Mouse (Mus musculus) MEL (cell line): ENCODE measurements at regions not wholly inside any gene's neighbourhood (a gene's known extent, or its start where the extent isn't known, plus 50 kb on each side); places are given as distances from the start of the nearest gene placed in this dataset.

ENCODE experiments used
- DNase-seq: peaks from one replicate; pipeline ENCODE4 v3.0.0; 2011; ENCODE audit warnings: low read depth, low spot score
- H3K27ac ChIP-seq: 2 replicates; pipeline ENCODE4 v1.5.1; 2012; ENCODE audit warnings: low read depth, mild to moderate bottlenecking, control low read depth, low read length, moderate library complexity; ENCODE audit not compliant: control insufficient read depth
- H3K27me3 ChIP-seq, 2 experiments: fragments of 150-350 bp in 1 of 2; sonication (generic) in 1 of 2; 2 replicates each; pipeline ENCODE4 v1.6.1; 2012; ENCODE audit warnings: low read length in 2 of 2, mild to moderate bottlenecking in 2 of 2, improper control_type of control experiment in 1 of 2, moderate library complexity in 1 of 2; ENCODE audit not compliant: insufficient read depth in 2 of 2, control insufficient read depth in 1 of 2
- H3K36me3 ChIP-seq, 2 experiments: 2 replicates each; pipeline ENCODE4 v1.6.1; 2012 to 2014; ENCODE audit warnings: low read length in 2 of 2, improper control_type of control experiment in 1 of 2, inconsistent platforms in 1 of 2, mild to moderate bottlenecking in 1 of 2; ENCODE audit not compliant: insufficient read depth in 2 of 2, control insufficient read depth in 1 of 2
- H3K4me1 ChIP-seq, 2 experiments: fragments of 150-350 bp in 1 of 2; sonication (generic) in 1 of 2; 2 replicates each; pipeline ENCODE4 v1.6.1; 2012; ENCODE audit warnings: low read length in 2 of 2, improper control_type of control experiment in 1 of 2, mild to moderate bottlenecking in 1 of 2; ENCODE audit not compliant: insufficient read depth in 2 of 2, control insufficient read depth in 1 of 2
- H3K4me3 ChIP-seq, 2 experiments: fragments of 150-350 bp in 1 of 2; sonication (generic) in 1 of 2; 2 replicates each; pipeline ENCODE4 v1.5.1; 2012; ENCODE audit warnings: low read depth in 2 of 2, low read length in 2 of 2, mild to moderate bottlenecking in 2 of 2, moderate library complexity in 2 of 2, control low read depth in 1 of 2, improper control_type of control experiment in 1 of 2; ENCODE audit not compliant: control insufficient read depth in 1 of 2, insufficient read depth in 1 of 2
- H3K79me2 ChIP-seq: 2 replicates; pipeline ENCODE4 v1.6.1; 2012; ENCODE audit warnings: mild to moderate bottlenecking, low read length, moderate library complexity; ENCODE audit not compliant: control insufficient read depth, poor library complexity, insufficient read depth
- H3K9ac ChIP-seq: 2 replicates; pipeline ENCODE4 v1.6.1; 2012; ENCODE audit warnings: low read depth, mild to moderate bottlenecking, control low read depth, low read length, moderate library complexity; ENCODE audit not compliant: control insufficient read depth, poor library complexity, severe bottlenecking
- H3K9me3 ChIP-seq: fragments of 150-350 bp; sonication (generic); replicated peaks from 2 replicates; pipeline ENCODE4 v1.6.1; 2012; ENCODE audit warnings: mild to moderate bottlenecking, low read length, improper control_type of control experiment, moderate library complexity; ENCODE audit not compliant: insufficient read depth
- CHD1 ChIP-seq: IDR thresholded peaks from 2 replicates; pipeline ENCODE4 v1.6.1; 2012; ENCODE audit warnings: low read depth, mild to moderate bottlenecking, inconsistent platforms, low read length, improper control_type of control experiment
- CTCF ChIP-seq, 3 experiments: IDR thresholded peaks in 2 of 3; conservative IDR thresholded peaks in 1 of 3; 2 replicates each; pipeline ENCODE4 v1.5.1; 2011 to 2012; ENCODE audit warnings: low read length in 3 of 3, low read depth in 2 of 3, mild to moderate bottlenecking in 2 of 3, improper control_type of control experiment in 1 of 3, inconsistent platforms in 1 of 3, mixed read lengths in 1 of 3, moderate library complexity in 1 of 3; ENCODE audit not compliant: control insufficient read depth in 1 of 3, insufficient read depth in 1 of 3, poor library complexity in 1 of 3, severe bottlenecking in 1 of 3
- E2F4 ChIP-seq: IDR thresholded peaks from 2 replicates; pipeline ENCODE4 v1.6.1; 2011; ENCODE audit warnings: low read depth, low read length, improper control_type of control experiment, borderline replicate concordance
- ETS1 ChIP-seq: IDR thresholded peaks from 2 replicates; pipeline ENCODE4 v1.6.1; 2012; ENCODE audit warnings: low read depth, mild to moderate bottlenecking, inconsistent platforms, low read length, improper control_type of control experiment, moderate library complexity
- GATA1 ChIP-seq: IDR thresholded peaks from 2 replicates; pipeline ENCODE4 v1.6.1; 2011; ENCODE audit warnings: low read depth, low read length, improper control_type of control experiment
- JUND ChIP-seq: IDR thresholded peaks from 2 replicates; pipeline ENCODE4 v1.6.1; 2011; ENCODE audit warnings: low read depth, mild to moderate bottlenecking, improper control_type of control experiment, low read length
- MAFK ChIP-seq: IDR thresholded peaks from 2 replicates; pipeline ENCODE4 v1.6.1; 2011; ENCODE audit warnings: low read depth, mild to moderate bottlenecking, low read length, improper control_type of control experiment, borderline replicate concordance
- MAZ ChIP-seq: IDR thresholded peaks from 2 replicates; pipeline ENCODE4 v1.6.1; 2012; ENCODE audit warnings: low read depth, mild to moderate bottlenecking, inconsistent platforms, low read length, improper control_type of control experiment
- MEF2A ChIP-seq: IDR thresholded peaks from 2 replicates; pipeline ENCODE4 v1.6.1; 2014; ENCODE audit warnings: low read depth, mild to moderate bottlenecking, inconsistent platforms, low read length, improper control_type of control experiment; ENCODE audit not compliant: poor library complexity, insufficient replicate concordance, severe bottlenecking; ENCODE audit errors: extremely low read depth
- MXI1 ChIP-seq: IDR thresholded peaks from 2 replicates; pipeline ENCODE4 v1.6.1; 2011; ENCODE audit warnings: mild to moderate bottlenecking, low read depth, low read length, improper control_type of control experiment
- MYC ChIP-seq: IDR thresholded peaks from 2 replicates; pipeline ENCODE4 v1.6.1; 2011; ENCODE audit warnings: low read depth, mild to moderate bottlenecking, low read length, improper control_type of control experiment, moderate library complexity
- NELFE ChIP-seq: IDR thresholded peaks from 2 replicates; pipeline ENCODE4 v1.6.1; 2011; ENCODE audit warnings: low read depth, low read length, improper control_type of control experiment
- POLR2A ChIP-seq, 2 experiments: IDR thresholded peaks; 2 replicates each; pipeline ENCODE4 v1.6.1; 2011 to 2012; ENCODE audit warnings: low read length in 2 of 2, mild to moderate bottlenecking in 2 of 2, control low read depth in 1 of 2, improper control_type of control experiment in 1 of 2, low read depth in 1 of 2, moderate library complexity in 1 of 2; ENCODE audit not compliant: control insufficient read depth in 1 of 2, insufficient read depth in 1 of 2, poor library complexity in 1 of 2
- POLR2AphosphoS2 ChIP-seq: IDR thresholded peaks from 2 replicates; pipeline ENCODE4 v1.6.1; 2011; ENCODE audit warnings: low read length, improper control_type of control experiment
- POLR2AphosphoS5 ChIP-seq: IDR thresholded peaks from 2 replicates; pipeline ENCODE4 v1.6.1; 2012; ENCODE audit warnings: low read depth, borderline replicate concordance, mild to moderate bottlenecking, inconsistent platforms, low read length, moderate library complexity, mixed read lengths
- RAD21 ChIP-seq: IDR thresholded peaks from 2 replicates; pipeline ENCODE4 v1.6.1; 2011; ENCODE audit warnings: mild to moderate bottlenecking, low read depth, low read length, improper control_type of control experiment
- SIN3A ChIP-seq: IDR thresholded peaks from 2 replicates; pipeline ENCODE4 v1.6.1; 2012; ENCODE audit warnings: low read length, improper control_type of control experiment, inconsistent platforms
- SMC3 ChIP-seq: IDR thresholded peaks from 2 replicates; pipeline ENCODE4 v1.6.1; 2011; ENCODE audit warnings: low read depth, low read length, improper control_type of control experiment
- TBP ChIP-seq: IDR thresholded peaks from 2 replicates; pipeline ENCODE4 v1.8.0; 2011; ENCODE audit warnings: low read depth, low read length, improper control_type of control experiment
- TCF12 ChIP-seq: IDR thresholded peaks from 2 replicates; pipeline ENCODE4 v1.6.1; 2014; ENCODE audit warnings: low read depth, mild to moderate bottlenecking, inconsistent platforms, low read length, improper control_type of control experiment, moderate library complexity
- USF1 ChIP-seq: IDR thresholded peaks from 2 replicates; pipeline ENCODE4 v1.6.1; 2014; ENCODE audit warnings: low read depth, mild to moderate bottlenecking, inconsistent platforms, low read length, improper control_type of control experiment, moderate library complexity
- ZC3H11A ChIP-seq: IDR thresholded peaks from 2 replicates; pipeline ENCODE4 v1.6.1; 2012; ENCODE audit warnings: low read depth, mild to moderate bottlenecking, inconsistent platforms, low read length, improper control_type of control experiment
- ZKSCAN1 ChIP-seq: IDR thresholded peaks from 2 replicates; pipeline ENCODE4 v1.6.1; 2012; ENCODE audit warnings: low read depth, mild to moderate bottlenecking, inconsistent platforms, low read length, improper control_type of control experiment, moderate library complexity
- ZMIZ1 ChIP-seq: IDR thresholded peaks from 2 replicates; pipeline ENCODE4 v1.6.1; 2012; ENCODE audit warnings: low read depth, mild to moderate bottlenecking, inconsistent platforms, low read length, improper control_type of control experiment, moderate library complexity

GRCm38 (mm10) chr17:3962176-3962575 is 266.1 kb upstream of the Nox3 start:
- Histone ChIP-seq H3K27me3 (no peaks in the 10 kb centered on the region), H3K79me2 (no peaks in the 10 kb centered on the region), H3K27ac (no peak overlapping the region), H3K9ac (no peak overlapping the region), H3K4me1 (no peaks in the 10 kb centered on the region), H3K36me3 (no peaks in the 10 kb centered on the region), H3K4me3 (no peak overlapping the region), H3K9me3 (no peaks in the 10 kb centered on the region)
- TF ChIP-seq E2F4 (no peak), ETS1 (no peak), SIN3A (no peak), POLR2A (IDR thresholded peaks at IDR 0.05; ENCODE audit: control insufficient read depth in 1 of 2, insufficient read depth in 1 of 2, low read depth in 1 of 2, low read length in 2 of 2, poor library complexity in 1 of 2) (no peak), GATA1 (no peak), CTCF (IDR thresholded peaks at IDR 0.05 in 2 of 3, conservative IDR thresholded peaks at IDR 0.05 in 1 of 3; ENCODE audit: control insufficient read depth in 1 of 3, insufficient read depth in 1 of 3, low read depth in 2 of 3, low read length in 3 of 3, poor library complexity in 1 of 3, severe bottlenecking in 1 of 3) (no peak), RAD21 (no peak), SMC3 (no peak), USF1 (no peak), POLR2AphosphoS2 (no peak), JUND (no peak), ZMIZ1 (no peak), MAFK (no peak)
- no peak for DNase-seq

- DNase-seq = no peak
- Histone ChIP-seq H3K27me3 (no peaks in the 10 kb centered on the region), H3K27ac (no peak overlapping the region), H3K9ac (no peak overlapping the region), H3K4me3 (no peak overlapping the region), H3K36me3 (no peaks in the 10 kb centered on the region), H3K9me3 (no peaks in the 10 kb centered on the region), H3K79me2 (no peaks in the 10 kb centered on the region), H3K4me1 (no peaks in the 10 kb centered on the region)
- TF ChIP-seq MAFK = no peak
- no peak for TF ChIP-seq MXI1
- TF ChIP-seq MEF2A = no peak
- no peak for TF ChIP-seq POLR2AphosphoS5
- no peak for TF ChIP-seq SIN3A
- no peak for TF ChIP-seq JUND
- TF ChIP-seq USF1 = no peak
Measured at GRCm38 (mm10) chr17:3946540-3946939, 250.5 kb upstream of the Nox3 start.

GRCm38 (mm10) chr17:3936361-3936760 is 240.3 kb upstream of the Nox3 start:
- Histone ChIP-seq H3K4me1 (no peaks in the 10 kb centered on the region), H3K9me3 (no peaks in the 10 kb centered on the region)
- no peak for TF ChIP-seq TCF12
- no peak for TF ChIP-seq NELFE
- TF ChIP-seq JUND = no peak
- TF ChIP-seq SIN3A = no peak
- no peak for TF ChIP-seq CHD1
- no peak for TF ChIP-seq MYC
- TF ChIP-seq TBP = no peak
- no peak for TF ChIP-seq ZC3H11A
- TF ChIP-seq MAZ = no peak
- no peak for TF ChIP-seq ZKSCAN1
- TF ChIP-seq, all 39 proteins: peak for 0
- no peak overlapping the region for H3K9ac ChIP-seq
- H3K79me2 ChIP-seq = no peaks in the 10 kb centered on the region
- DNase-seq = no peak
- H3K27ac ChIP-seq = no peak overlapping the region
- H3K27me3 ChIP-seq = no peaks in the 10 kb centered on the region; a peak in 1 of 4 replicates
- H3K4me3 ChIP-seq = no peak overlapping the region
- H3K36me3 ChIP-seq = no peaks in the 10 kb centered on the region
